Comparison of ENCODE assay signal across 17 mouse cellular contexts in the genomic region with DNA sequence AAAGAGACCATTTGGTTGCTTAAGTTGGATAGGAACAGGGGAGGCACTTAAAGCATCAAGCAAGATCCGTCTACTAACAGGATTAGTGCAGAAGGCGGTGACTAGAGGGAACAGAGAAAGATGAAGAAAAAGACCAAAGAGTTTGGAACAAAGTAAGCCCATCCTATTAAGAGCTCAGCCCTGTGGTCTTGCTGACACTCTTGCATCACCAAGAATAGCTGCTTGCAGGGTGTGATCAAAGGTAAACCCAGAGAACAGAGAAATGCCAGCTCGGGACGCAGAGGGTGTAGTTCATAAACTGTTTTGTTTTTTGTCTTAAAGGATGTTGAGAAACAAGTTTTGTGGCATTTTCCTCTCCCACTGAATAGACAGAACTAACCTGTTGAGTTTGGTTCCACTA.
"Had no signal": no experiment of that assay in that cellular context is flagged by ENCODE, and none has a peak within 500 bp of the region (broad histone marks: within the 10 kb centered on the region; RNA-seq: fewer than 3 reads in every experiment).

No protein-coding gene starts in this region.

- DNase-seq: retina, postnatal 1 day; right cerebral cortex, adult 18-20 months; right cerebral cortex, postnatal 14 days; right cerebral cortex, postnatal 25 days; right cerebral cortex, postnatal 4 days; spleen, adult 18-20 months; thymus, adult 18-20 months; thymus, adult 2 months; thymus, postnatal 14 days; thymus, postnatal 25 days; thymus, postnatal 36 days; thymus, postnatal 4 days had no signal

- H3K4me2 ChIP-seq: neural tube, embryonic 12.5 days; neural tube, embryonic 13.5 days; neural tube, embryonic 15.5 days; stomach, embryonic 15.5 days had no signal

- H3K27ac ChIP-seq: neural tube, embryonic 12.5 days; neural tube, embryonic 13.5 days; neural tube, embryonic 15.5 days; stomach, embryonic 15.5 days; stomach, postnatal 0 days had no signal

- H3K4me1 ChIP-seq: neural tube, embryonic 12.5 days; neural tube, embryonic 15.5 days; stomach, embryonic 15.5 days had no signal

- H3K36me3 ChIP-seq: neural tube, embryonic 12.5 days; neural tube, embryonic 13.5 days; neural tube, embryonic 15.5 days; stomach, embryonic 15.5 days had no signal

- H3K4me3 ChIP-seq: neural tube, embryonic 12.5 days; neural tube, embryonic 13.5 days; neural tube, embryonic 15.5 days; stomach, embryonic 15.5 days had no signal

- H3K27me3 ChIP-seq: neural tube, embryonic 12.5 days; neural tube, embryonic 13.5 days; neural tube, embryonic 15.5 days; stomach, embryonic 15.5 days had no signal

- H3K9me3 ChIP-seq: neural tube, embryonic 12.5 days; neural tube, embryonic 13.5 days; neural tube, embryonic 15.5 days; stomach, embryonic 15.5 days had no signal

- H3K9ac ChIP-seq: neural tube, embryonic 12.5 days; neural tube, embryonic 13.5 days; neural tube, embryonic 15.5 days; stomach, embryonic 15.5 days had no signal
